Mouse (Mus musculus): Measurements from ENCODE around the gene Pdzd2.
A peak's percentile ranks its signal among the peaks of the same experiment; 100 is the strongest.

Gene Pdzd2

GRCm38 (mm10) chr15:12354281-12354810, 385.4 kb downstream of the Pdzd2 start:
- DNase-seq (ENCODE audit: low spot score in 2 of 2): no peak

- DNase-seq (ENCODE audit: low spot score in 2 of 2): no peak
Observed at GRCm38 (mm10) chr15:12351470-12351869, 388.3 kb downstream of the Pdzd2 start.

GRCm38 (mm10) chr15:12349840-12350239, 389.9 kb downstream of the Pdzd2 start:
- no peak for DNase-seq (ENCODE audit: low spot score in 2 of 2)

GRCm38 (mm10) chr15:12348950-12349349, 390.8 kb downstream of the Pdzd2 start:
- no peak for DNase-seq (ENCODE audit: low spot score in 2 of 2)

GRCm38 (mm10) chr15:12346916-12347315, 392.8 kb downstream of the Pdzd2 start:
- no peak for DNase-seq (ENCODE audit: low spot score in 2 of 2)

- DNase-seq (ENCODE audit: low spot score in 2 of 2): no peak
Observed at GRCm38 (mm10) chr15:12341401-12341758, 398.3 kb downstream of the Pdzd2 start.

GRCm38 (mm10) chr15:12340536-12341400, 399.0 kb downstream of the Pdzd2 start:
- no peak for DNase-seq (ENCODE audit: low spot score in 2 of 2)

- no peak for DNase-seq (ENCODE audit: low spot score in 2 of 2)
Observed at GRCm38 (mm10) chr15:12337779-12338137, 402.0 kb downstream of the Pdzd2 start.

GRCm38 (mm10) chr15:12337030-12337778, 402.5 kb downstream of the Pdzd2 start:
- no peak for DNase-seq (ENCODE audit: low spot score in 2 of 2)

GRCm38 (mm10) chr15:12334381-12334780, 405.3 kb downstream of the Pdzd2 start:
- DNase-seq (ENCODE audit: low spot score in 2 of 2): no peak

GRCm38 (mm10) chr15:12331300-12331699, 408.4 kb downstream of the Pdzd2 start:
- no peak for DNase-seq (ENCODE audit: low spot score in 2 of 2)

GRCm38 (mm10) chr15:12330892-12331291, 408.8 kb downstream of the Pdzd2 start:
- DNase-seq (ENCODE audit: low spot score in 2 of 2): no peak

- DNase-seq (ENCODE audit: low spot score in 2 of 2): no peak
Observed at GRCm38 (mm10) chr15:12330389-12330788, 409.3 kb downstream of the Pdzd2 start.

- DNase-seq (ENCODE audit: low spot score in 2 of 2): no peak
Observed at GRCm38 (mm10) chr15:12324326-12324725, 415.4 kb downstream of the Pdzd2 start.

GRCm38 (mm10) chr15:12322676-12323402, 416.9 kb downstream of the Pdzd2 start:
- no peak for DNase-seq (ENCODE audit: low spot score in 2 of 2)

- peak in 1 of 2 experiments; percentile 20 for DNase-seq (ENCODE audit: low spot score in 2 of 2)
Observed at GRCm38 (mm10) chr15:12321788-12322621, 417.7 kb downstream of the Pdzd2 start, which contains the start of gene 1810049J17Rik. Gene 1810049J17Rik, minus strand, starts transcription at chr15:12321899.

- peak; percentile 90 for DNase-seq (ENCODE audit: low spot score in 2 of 2)
Observed at GRCm38 (mm10) chr15:12321091-12321787, 418.5 kb downstream of the Pdzd2 start, which contains the start of gene Golph3. Gene Golph3, plus strand, starts transcription at chr15:12321450.

- no peak for DNase-seq (ENCODE audit: low spot score in 2 of 2)
Observed at GRCm38 (mm10) chr15:12320441-12321090, 419.2 kb downstream of the Pdzd2 start.

GRCm38 (mm10) chr15:12319889-12320288, 419.8 kb downstream of the Pdzd2 start:
- no peak for DNase-seq (ENCODE audit: low spot score in 2 of 2)

- DNase-seq (ENCODE audit: low spot score in 2 of 2): no peak
Observed at GRCm38 (mm10) chr15:12318451-12318850, 421.3 kb downstream of the Pdzd2 start.

Data from frontal cortex, postnatal 25 days (tissue).